Mouse (Mus musculus): ENCODE measurements at regions not wholly inside any gene's neighbourhood (a gene's known extent, or its start where the extent isn't known, plus 50 kb on each side); places are given as distances from the start of the nearest gene placed in this dataset.

DNA sequence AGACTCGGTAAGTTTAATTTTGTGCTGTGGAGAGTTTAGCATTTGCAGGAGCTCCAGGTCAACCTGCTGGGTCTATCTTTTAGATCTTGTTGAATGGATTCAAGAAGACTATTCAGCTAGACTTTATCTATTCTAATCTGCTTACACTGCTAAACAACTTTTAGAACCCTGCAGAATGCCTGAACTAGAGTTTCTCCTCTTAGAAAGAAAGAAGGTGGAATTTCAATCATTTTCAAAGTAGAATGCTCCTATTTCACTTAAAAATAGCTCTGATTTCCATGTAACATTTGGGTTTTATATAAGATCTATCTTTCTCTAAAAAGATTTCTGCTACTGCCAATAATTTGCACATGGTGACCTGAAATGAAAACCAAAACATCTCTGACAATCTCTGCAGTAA, 876.3 kb upstream of the Cdh8 start:
- TF ChIP-seq EP300 (IDR thresholded peaks at IDR 0.05; ENCODE audit: low read depth in 1 of 2, low read length in 2 of 2) (no peak), GATA1 (IDR thresholded peaks at IDR 0.05; ENCODE audit: low read depth, low read length) (no peak), ZNF384 (IDR thresholded peaks at IDR 0.05; ENCODE audit: low read depth, low read length) (no peak), RCOR1 (IDR thresholded peaks at IDR 0.05; ENCODE audit: low read depth, low read length) (no peak), CTCF (IDR thresholded peaks at IDR 0.05 in 2 of 3, conservative IDR thresholded peaks at IDR 0.05 in 1 of 3; ENCODE audit: control insufficient read depth in 1 of 3, insufficient read depth in 1 of 3, low read depth in 2 of 3, low read length in 3 of 3, poor library complexity in 1 of 3, severe bottlenecking in 1 of 3) (no peak), TCF12 (IDR thresholded peaks at IDR 0.05; ENCODE audit: low read depth, low read length) (no peak)

Data from MEL (cell line).